Mouse (Mus musculus) cerebellum, adult 2 months (tissue): Measurements from ENCODE around the gene Hpgd.

Experiments
- CTCF ChIP-seq: fragments of 200-500 bp; IDR thresholded peaks from 2 replicates; pipeline ENCODE4 v1.5.1; 2011; ENCODE audit warnings: low read depth, mild to moderate bottlenecking, control low read depth, low read length, moderate library complexity, borderline replicate concordance; ENCODE audit not compliant: insufficient read depth
- POLR2A ChIP-seq: fragments of 200-500 bp; IDR thresholded peaks from 2 replicates; pipeline ENCODE4 v1.6.1; 2011; ENCODE audit warnings: low read length, control low read depth, borderline replicate concordance; ENCODE audit not compliant: insufficient read depth

- TF ChIP-seq CTCF, result no peak
- TF ChIP-seq POLR2A, result no peak
These were observed 636 bp downstream of the Hpgd start for GRCm38 (mm10) chr8:56294886-56295555.
